Mouse (Mus musculus) embryonic fibroblast, embryonic 13.5 days (primary cell): ENCODE results near the gene Fam129a.

ENCODE experiments used
- CTCF ChIP-seq: IDR thresholded peaks from 2 replicates; pipeline ENCODE4 v1.5.1; 2011; ENCODE audit warnings: mild to moderate bottlenecking, control low read depth, low read length, moderate library complexity, borderline replicate concordance; ENCODE audit not compliant: insufficient read depth
- POLR2A ChIP-seq: IDR thresholded peaks from 2 replicates; pipeline ENCODE4 v1.6.1; 2011; ENCODE audit warnings: low read depth, mild to moderate bottlenecking, control low read depth, low read length, moderate library complexity

GRCm38 (mm10) chr1:151702816-151703215, 131.8 kb downstream of the Fam129a start:
- no peak for TF ChIP-seq POLR2A
- TF ChIP-seq CTCF = no peak
